Mouse (Mus musculus): ENCODE measurements around the gene Slc34a3. TPM values are rescaled to one million over a fixed set of nuclear protein-coding genes. Genes with fewer than 3 reads are reported as not detected.
"Not testable (repeated sequence)": the region's sequence is repeated elsewhere in the genome, so short reads cannot be mapped to it uniquely, and the experiment has no call there.

Slc34a3 gene
- polyA plus RNA-seq, 1 experiment from 2014 or later = 11.3 TPM

DNA sequence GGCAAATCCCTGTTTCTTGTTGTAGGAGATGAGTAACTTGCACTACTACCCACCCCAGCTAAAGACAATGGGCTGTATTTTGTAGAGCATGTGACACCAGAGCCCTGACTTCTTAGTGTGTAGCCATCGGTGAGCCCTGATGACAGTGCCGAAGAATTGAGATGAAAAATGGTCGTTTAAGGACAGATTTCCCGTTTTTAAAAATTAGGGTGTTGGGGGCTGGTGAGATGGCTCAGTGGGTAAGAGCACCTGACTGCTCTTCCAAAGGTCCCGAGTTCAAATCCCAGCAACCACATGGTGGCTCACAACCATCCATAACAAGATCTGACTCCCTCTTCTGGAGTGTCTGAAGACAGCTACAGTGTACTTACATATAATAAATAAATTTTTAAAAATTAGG is 23.1 kb upstream of the Slc34a3 start:
- ATAC-seq; H3K9ac ChIP-seq (ENCODE audit: low read depth, low read length); H3K27ac ChIP-seq (ENCODE audit: low read length); H3K4me2 ChIP-seq (ENCODE audit: low read depth, low read length); H3K27me3 ChIP-seq (replicated peaks; ENCODE audit: control insufficient read depth, insufficient read depth, low read length); H3K4me3 ChIP-seq (ENCODE audit: low read length); H3K9me3 ChIP-seq (ENCODE audit: control insufficient read depth, low read length); H3K36me3 ChIP-seq (ENCODE audit: control insufficient read depth, insufficient read depth, low read length): not testable (repeated sequence)
- WGBS = 85% methylated on average over 5 of the region's 5 CpGs
- H3K4me1 ChIP-seq (ENCODE audit: control insufficient read depth, insufficient read depth, low read length) = peaks cover 14% of the 10 kb centered on the region

DNA sequence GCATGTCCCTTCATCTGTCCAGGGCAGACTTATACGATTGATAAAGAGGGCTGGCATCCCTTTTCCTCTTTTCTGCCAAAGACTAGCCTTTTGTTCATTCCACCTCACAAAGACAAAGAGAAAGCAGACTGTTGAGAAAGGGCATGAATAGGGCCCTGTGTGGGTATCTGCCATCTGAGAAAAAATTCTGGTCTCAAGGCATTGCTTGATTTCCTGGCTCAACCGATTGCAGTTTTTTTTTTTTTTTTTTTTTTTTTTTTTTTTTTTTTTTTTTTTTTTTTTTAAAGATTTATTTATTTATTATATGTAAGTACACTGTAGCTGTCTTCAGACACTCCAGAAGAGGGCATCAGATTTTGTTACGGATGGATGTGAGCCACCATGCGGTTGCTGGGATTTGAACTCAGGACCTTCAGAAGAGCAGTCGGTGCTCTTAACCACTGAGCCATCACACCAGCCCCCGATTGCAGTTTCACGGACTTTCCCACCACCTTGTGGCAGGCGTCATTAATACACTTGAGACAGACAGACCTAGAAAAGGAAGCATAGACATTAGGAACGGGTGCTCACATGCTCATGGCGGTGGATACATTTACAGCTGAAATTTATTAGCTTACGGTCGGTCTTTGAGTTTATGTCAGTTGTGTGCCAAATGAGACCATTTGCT is 22.4 kb upstream of the Slc34a3 start:
- H3K4me2 ChIP-seq (ENCODE audit: low read depth, low read length) = peak overlapping the region; percentile 97
- ATAC-seq; H3K27me3 ChIP-seq (replicated peaks; ENCODE audit: control insufficient read depth, insufficient read depth, low read length); H3K36me3 ChIP-seq (ENCODE audit: control insufficient read depth, insufficient read depth, low read length); H3K9me3 ChIP-seq (ENCODE audit: control insufficient read depth, low read length); H3K27ac ChIP-seq (ENCODE audit: low read length): not testable (repeated sequence)
- H3K9ac ChIP-seq (ENCODE audit: low read depth, low read length) = peak overlapping the region; percentile 95
- peaks cover 14% of the 10 kb centered on the region for H3K4me1 ChIP-seq (ENCODE audit: control insufficient read depth, insufficient read depth, low read length)
- WGBS = 54% methylated on average over 10 of the region's 12 CpGs
- peak overlapping the region; percentile 100 for H3K4me3 ChIP-seq (ENCODE audit: low read length)

DNA sequence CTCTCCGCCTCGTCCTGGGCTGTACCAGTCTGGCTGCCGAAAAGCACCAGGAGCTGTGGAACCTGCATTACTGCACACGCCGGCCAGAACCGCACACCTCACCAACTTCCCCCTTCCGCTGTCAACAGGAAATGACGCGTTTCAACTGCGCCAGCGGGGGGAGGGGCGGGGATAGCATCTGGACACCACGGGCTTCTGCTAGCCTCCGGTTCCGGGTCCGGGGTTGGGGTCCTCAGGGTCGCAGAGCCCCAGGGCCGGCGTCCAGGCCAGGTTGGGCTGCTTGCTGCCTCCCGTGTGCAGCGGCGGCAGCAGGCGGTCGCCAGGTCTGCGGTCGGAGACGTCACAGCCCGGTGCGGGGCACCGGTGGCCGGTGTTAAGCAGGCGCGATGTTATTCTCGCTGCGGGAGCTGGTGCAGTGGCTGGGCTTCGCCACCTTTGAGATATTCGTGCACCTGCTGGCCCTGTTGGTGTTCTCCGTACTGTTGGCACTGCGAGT is 21.2 kb upstream of the Slc34a3 start, which contains the start of gene Tmem203:
Tmem203 (plus strand) TSS at position 156 of the 496 bp plus-strand sequence.
- H3K9ac ChIP-seq (ENCODE audit: low read depth, low read length) = peak within 1 kb of the TSS; percentile 95
- no peaks in the 10 kb centered on the region for H3K27me3 ChIP-seq (replicated peaks; ENCODE audit: control insufficient read depth, insufficient read depth, low read length)
- no peaks in the 10 kb centered on the region for H3K9me3 ChIP-seq (ENCODE audit: control insufficient read depth, low read length)
- WGBS = under 1% methylated on average over 39 of the region's 39 CpGs
- H3K4me1 ChIP-seq (ENCODE audit: control insufficient read depth, insufficient read depth, low read length) = peaks cover 14% of the 10 kb centered on the region
- peak within 1 kb of the TSS; percentile 86 for H3K27ac ChIP-seq (ENCODE audit: low read length)
- H3K4me3 ChIP-seq (ENCODE audit: low read length) = peak within 1 kb of the TSS; percentile 100
- H3K36me3 ChIP-seq (ENCODE audit: control insufficient read depth, insufficient read depth, low read length) = no peaks in the 10 kb centered on the region
- H3K4me2 ChIP-seq (ENCODE audit: low read depth, low read length) = peak within 1 kb of the TSS; percentile 97
- ATAC-seq = peak; percentile 87

DNA sequence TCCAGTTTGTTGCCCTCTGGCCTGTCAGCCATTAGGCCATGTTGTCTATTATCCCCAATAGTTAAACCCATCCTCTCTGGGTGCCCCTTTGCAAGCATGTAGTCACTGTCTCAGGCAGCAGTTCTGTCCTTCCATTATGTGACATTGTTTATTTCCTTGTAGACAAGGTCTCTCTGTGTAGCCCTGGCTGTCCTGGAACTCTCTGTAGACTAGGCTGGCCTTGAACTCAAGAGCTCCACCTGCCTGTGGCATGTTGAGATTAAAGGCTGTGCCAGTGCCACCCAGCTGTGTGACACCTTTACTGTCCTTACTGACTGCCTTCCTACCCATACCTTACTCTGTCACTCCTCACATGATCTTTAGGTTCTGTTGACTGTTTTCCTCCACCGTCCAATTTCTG is 18.2 kb upstream of the Slc34a3 start:
- H3K4me2 ChIP-seq (ENCODE audit: low read depth, low read length) = no peak overlapping the region
- 82% methylated on average over 1 of the region's 1 CpGs for WGBS

DNA sequence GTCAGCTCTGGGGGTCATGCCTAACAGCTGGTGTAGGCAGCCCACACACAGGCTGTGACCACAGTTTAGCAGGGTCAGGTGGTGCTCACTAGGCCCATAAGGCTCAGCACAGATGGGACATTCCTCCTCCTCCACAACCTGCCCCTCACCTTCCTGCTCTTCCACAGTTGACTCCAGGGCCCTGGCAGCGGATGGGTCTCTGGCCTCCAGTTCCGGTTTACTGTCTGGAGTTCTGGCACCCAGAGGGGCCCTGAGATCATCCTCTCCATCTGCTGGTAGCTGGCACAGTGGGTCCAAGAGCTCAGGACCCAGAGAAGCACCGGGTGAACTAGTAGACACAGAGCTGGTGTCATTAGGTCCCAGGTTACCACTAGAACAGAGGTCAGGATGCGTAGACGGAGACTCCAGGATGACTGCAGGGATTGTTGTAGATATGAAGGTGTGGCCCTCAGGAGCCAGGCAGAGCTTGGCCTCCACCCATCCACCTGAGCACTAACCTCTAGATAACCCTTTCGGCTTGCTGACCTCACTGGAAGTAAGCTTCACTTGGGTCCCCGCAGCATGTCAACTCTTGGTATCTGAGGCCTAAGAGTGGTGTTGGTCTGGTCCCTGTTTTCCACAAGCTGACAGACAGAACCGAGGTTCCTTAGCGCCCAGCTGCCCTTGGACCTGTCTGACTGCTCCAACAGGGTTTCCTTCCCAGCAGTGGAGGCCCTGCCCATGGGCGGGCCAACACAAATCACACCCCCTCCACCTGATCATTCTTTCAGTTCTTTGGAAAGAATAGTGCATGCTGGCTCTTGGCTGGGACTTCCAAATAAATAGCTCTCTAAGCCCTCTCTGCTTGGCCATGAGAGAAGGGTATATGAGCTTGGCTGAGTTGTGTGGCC is 12.3 kb upstream of the Slc34a3 start, which contains the start of gene AL732309.1:
AL732309.1 (minus strand) TSS at position 681 of the 890 bp plus-strand sequence.
- H3K9ac ChIP-seq (ENCODE audit: low read depth, low read length) = peak within 1 kb of the TSS; percentile 33; the same call in 1 of the 2 replicates
- H3K27me3 ChIP-seq (replicated peaks; ENCODE audit: control insufficient read depth, insufficient read depth, low read length) = no peaks in the 10 kb centered on the region; the same call in 1 of the 2 replicates
- 76% methylated on average over 10 of the region's 10 CpGs for WGBS
- H3K4me3 ChIP-seq (ENCODE audit: low read length) = peak within 1 kb of the TSS; percentile 19
- peak within 1 kb of the TSS; percentile 63 for H3K27ac ChIP-seq (ENCODE audit: low read length)
- H3K4me1 ChIP-seq (ENCODE audit: control insufficient read depth, insufficient read depth, low read length) = peaks cover 19% of the 10 kb centered on the region
- peak; percentile 73 for ATAC-seq
- no peaks in the 10 kb centered on the region for H3K9me3 ChIP-seq (ENCODE audit: control insufficient read depth, low read length)
- peak within 1 kb of the TSS; percentile 25; the same call in 1 of the 2 replicates for H3K4me2 ChIP-seq (ENCODE audit: low read depth, low read length)
- peaks cover 12% of the 10 kb centered on the region; the same call in 1 of the 2 replicates for H3K36me3 ChIP-seq (ENCODE audit: control insufficient read depth, insufficient read depth, low read length)

More for the DNA sequence above, 18.2 kb upstream of the Slc34a3 start:
- no peak overlapping the region for H3K27ac ChIP-seq (ENCODE audit: low read length)
- no peak for ATAC-seq
- no peak overlapping the region for H3K9ac ChIP-seq (ENCODE audit: low read depth, low read length)
- no peak overlapping the region for H3K4me3 ChIP-seq (ENCODE audit: low read length)
- no peaks in the 10 kb centered on the region for H3K9me3 ChIP-seq (ENCODE audit: control insufficient read depth, low read length)
- H3K27me3 ChIP-seq (replicated peaks; ENCODE audit: control insufficient read depth, insufficient read depth, low read length) = no peaks in the 10 kb centered on the region
- H3K36me3 ChIP-seq (ENCODE audit: control insufficient read depth, insufficient read depth, low read length) = peaks cover 8% of the 10 kb centered on the region; the same call in 1 of the 2 replicates
- H3K4me1 ChIP-seq (ENCODE audit: control insufficient read depth, insufficient read depth, low read length) = peaks cover 14% of the 10 kb centered on the region

DNA sequence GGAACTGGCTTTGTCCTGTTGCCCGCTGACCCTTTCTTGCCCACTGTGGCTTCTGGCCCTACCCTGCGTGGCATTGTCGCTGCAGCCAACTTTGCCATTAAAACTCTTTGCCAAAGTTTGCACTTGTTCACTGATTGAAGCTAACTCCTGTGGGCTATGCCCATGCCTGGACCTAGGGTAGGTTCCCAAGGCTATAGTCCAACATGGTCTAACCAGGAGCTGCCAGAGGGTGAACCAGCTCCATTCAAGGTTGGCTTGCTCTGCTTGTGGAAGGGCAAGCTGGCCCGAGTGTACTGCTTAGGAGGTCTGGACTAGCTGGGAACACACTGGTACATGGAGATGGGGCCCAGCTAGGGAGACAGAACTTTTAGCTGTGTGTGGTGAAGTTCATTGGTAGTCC is 10.0 kb upstream of the Slc34a3 start:
- Histone ChIP-seq H3K4me2 (ENCODE audit: low read depth, low read length) (no peak overlapping the region), H3K9ac (ENCODE audit: low read depth, low read length) (no peak overlapping the region), H3K4me3 (ENCODE audit: low read length) (no peak overlapping the region), H3K27me3 (replicated peaks; ENCODE audit: control insufficient read depth, insufficient read depth, low read length) (no peaks in the 10 kb centered on the region; the same call in 1 of the 2 replicates), H3K36me3 (ENCODE audit: control insufficient read depth, insufficient read depth, low read length) (0 out of 2 replicates have a peak, but pooled peaks cover 8% of the 10 kb centered on the region), H3K9me3 (ENCODE audit: control insufficient read depth, low read length) (no peaks in the 10 kb centered on the region), H3K27ac (ENCODE audit: low read length) (no peak overlapping the region), H3K4me1 (ENCODE audit: control insufficient read depth, insufficient read depth, low read length) (peaks cover 33% of the 10 kb centered on the region)
- ATAC-seq = no peak
- 85% methylated on average over 4 of the region's 4 CpGs for WGBS

DNA sequence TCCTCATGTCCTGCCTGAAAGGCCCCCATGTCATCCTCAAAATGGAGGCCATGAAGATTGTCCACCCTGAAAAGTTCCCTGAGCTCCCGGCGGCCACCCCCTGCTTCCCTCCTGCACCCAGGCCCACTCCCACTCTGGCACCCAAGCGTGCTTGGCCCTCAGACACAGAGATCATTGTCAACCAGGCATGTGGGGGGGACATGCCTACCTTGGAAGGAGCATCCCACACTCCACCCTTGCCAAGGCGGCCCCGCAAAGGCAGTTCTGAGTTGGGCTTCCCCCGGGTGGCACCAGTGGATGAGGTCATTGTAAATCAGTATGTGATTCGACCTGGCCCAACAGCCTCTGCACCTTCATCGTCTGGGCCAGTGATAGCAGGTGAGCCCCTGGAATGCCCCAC is 9.2 kb upstream of the Slc34a3 start:
- Histone ChIP-seq H3K27me3 (replicated peaks; ENCODE audit: control insufficient read depth, insufficient read depth, low read length) (no peaks in the 10 kb centered on the region; the same call in 1 of the 2 replicates), H3K9me3 (ENCODE audit: control insufficient read depth, low read length) (no peaks in the 10 kb centered on the region), H3K36me3 (ENCODE audit: control insufficient read depth, insufficient read depth, low read length) (0 out of 2 replicates have a peak, but pooled peaks cover 7% of the 10 kb centered on the region), H3K4me1 (ENCODE audit: control insufficient read depth, insufficient read depth, low read length) (peaks cover 33% of the 10 kb centered on the region), H3K27ac (ENCODE audit: low read length) (no peak overlapping the region), H3K4me2 (ENCODE audit: low read depth, low read length) (no peak overlapping the region), H3K4me3 (ENCODE audit: low read length) (no peak overlapping the region; the same call in 1 of the 2 replicates), H3K9ac (ENCODE audit: low read depth, low read length) (no peak overlapping the region)
- 73% methylated on average over 8 of the region's 8 CpGs for WGBS
- ATAC-seq = no peak

DNA sequence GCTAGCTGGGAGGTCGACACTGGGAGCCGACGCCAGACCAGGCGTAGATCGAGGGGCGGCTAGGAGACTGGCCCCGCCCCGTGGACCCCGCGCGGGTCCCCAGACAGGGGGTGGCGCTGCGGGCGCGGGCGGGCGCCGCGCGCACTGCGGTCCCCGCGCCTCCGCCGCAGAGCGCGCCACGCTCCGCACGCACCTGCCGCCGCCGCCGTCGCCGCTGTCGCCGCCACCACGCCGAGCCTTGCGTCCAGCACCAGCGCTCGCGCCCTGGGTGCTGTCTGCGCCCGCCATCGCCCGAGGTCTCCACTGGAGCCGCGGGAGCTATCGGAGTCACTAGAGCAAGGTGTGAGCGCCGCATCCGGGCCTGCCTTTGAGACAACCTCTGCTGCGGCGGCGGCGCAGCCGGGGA is 7.9 kb upstream of the Slc34a3 start, which contains the start of the genes Rnf208 and Cysrt1:
Rnf208 (plus strand) TSS at position 155 of the 406 bp plus-strand sequence.
Cysrt1 (minus strand) TSS at position 352 of the 406 bp plus-strand sequence.
- ATAC-seq = no peak
- Histone ChIP-seq H3K4me2 (ENCODE audit: low read depth, low read length) (peak within 1 kb of the TSS; percentile 97), H3K27ac (ENCODE audit: low read length) (peak within 1 kb of the TSS; percentile 79), H3K4me1 (ENCODE audit: control insufficient read depth, insufficient read depth, low read length) (peaks cover 44% of the 10 kb centered on the region), H3K9ac (ENCODE audit: low read depth, low read length) (peak within 1 kb of the TSS; percentile 76), H3K9me3 (ENCODE audit: control insufficient read depth, low read length) (no peaks in the 10 kb centered on the region), H3K36me3 (ENCODE audit: control insufficient read depth, insufficient read depth, low read length) (0 out of 2 replicates have a peak, but pooled peaks cover 4% of the 10 kb centered on the region), H3K27me3 (replicated peaks; ENCODE audit: control insufficient read depth, insufficient read depth, low read length) (no peaks in the 10 kb centered on the region; the same call in 1 of the 2 replicates), H3K4me3 (ENCODE audit: low read length) (peak within 1 kb of the TSS; percentile 62)
- WGBS = under 1% methylated on average over 57 of the region's 59 CpGs

DNA sequence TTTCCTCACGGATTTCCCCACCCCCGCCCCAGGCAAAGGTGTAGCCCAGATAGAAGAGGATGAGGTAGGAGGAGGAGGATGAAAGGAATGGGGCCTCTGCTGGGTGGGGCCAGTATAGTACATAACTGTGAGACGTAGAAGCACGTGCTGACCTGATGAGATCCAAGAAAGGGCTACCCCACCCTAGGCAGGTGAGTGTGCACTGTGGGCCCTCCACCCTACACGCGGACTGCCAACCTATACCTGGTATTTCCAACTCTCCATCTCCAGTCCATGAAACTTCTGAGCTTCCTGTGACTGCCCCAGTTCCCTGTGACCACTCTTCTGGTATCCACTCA is 7.2 kb upstream of the Slc34a3 start:
- H3K4me2 ChIP-seq (ENCODE audit: low read depth, low read length) = peak overlapping the region; percentile 97
- peaks cover 45% of the 10 kb centered on the region for H3K4me1 ChIP-seq (ENCODE audit: control insufficient read depth, insufficient read depth, low read length)
- H3K27me3 ChIP-seq (replicated peaks; ENCODE audit: control insufficient read depth, insufficient read depth, low read length) = no peaks in the 10 kb centered on the region; the same call in 1 of the 2 replicates
- H3K9me3 ChIP-seq (ENCODE audit: control insufficient read depth, low read length) = no peaks in the 10 kb centered on the region
- 15% methylated on average over 6 of the region's 6 CpGs for WGBS
- peak overlapping the region; percentile 79 for H3K27ac ChIP-seq (ENCODE audit: low read length)
- 0 out of 2 replicates have a peak, but pooled peaks cover 4% of the 10 kb centered on the region for H3K36me3 ChIP-seq (ENCODE audit: control insufficient read depth, insufficient read depth, low read length)
- H3K4me3 ChIP-seq (ENCODE audit: low read length) = peak overlapping the region; percentile 62
- ATAC-seq = peak; percentile 56
- H3K9ac ChIP-seq (ENCODE audit: low read depth, low read length) = peak overlapping the region; percentile 76; the same call in 1 of the 2 replicates

Data from intestine, embryonic 16.5 days (tissue).